Mouse (Mus musculus) hindbrain, embryonic 11.5 days (tissue): Measurements from ENCODE around the gene Fam228a. TPM values are rescaled to one million over a fixed set of nuclear protein-coding genes. Genes with fewer than 3 reads are reported as not detected.

Experiments
- ATAC-seq: fragments of 200-750 bp; cut with Nextera tagmentation; 2 replicates; pipeline ENCODE4 v1.8.0; 2017; ENCODE audit warnings: mild to moderate bottlenecking, moderate TSS enrichment, moderate library complexity; ENCODE audit not compliant: low FRiP score
- DNase-seq: peaks from one replicate; pipeline ENCODE4 v3.0.0-alpha.2; 2015; ENCODE audit warnings: low spot score
- H3K27ac ChIP-seq: fragments of 300-500 bp; sonication (generic); 2 replicates; pipeline ENCODE4 v1.5.1; 2014; ENCODE audit warnings: mild to moderate bottlenecking, low read depth, low read length
- H3K27me3 ChIP-seq: fragments of 300-500 bp; sonication (generic); 2 replicates; pipeline ENCODE4 v1.6.1; 2014; ENCODE audit warnings: mild to moderate bottlenecking, low read length, moderate library complexity, mixed read lengths; ENCODE audit not compliant: control insufficient read depth, insufficient read depth
- H3K36me3 ChIP-seq: fragments of 300-500 bp; sonication (generic); 2 replicates; pipeline ENCODE4 v1.6.1; 2014; ENCODE audit warnings: mild to moderate bottlenecking, low read length, moderate library complexity, mixed read lengths; ENCODE audit not compliant: control insufficient read depth, insufficient read depth
- H3K4me1 ChIP-seq: fragments of 300-500 bp; sonication (generic); replicated peaks from 2 replicates; pipeline ENCODE4 v1.6.1; 2014; ENCODE audit warnings: low read length, mixed read lengths; ENCODE audit not compliant: control insufficient read depth, insufficient read depth
- H3K4me2 ChIP-seq: fragments of 300-500 bp; sonication (generic); replicated peaks from 2 replicates; pipeline ENCODE4 v1.6.1; 2014; ENCODE audit warnings: mild to moderate bottlenecking, low read depth, low read length
- H3K4me3 ChIP-seq: fragments of 300-500 bp; sonication (generic); 2 replicates; pipeline ENCODE4 v1.5.1; 2014; ENCODE audit warnings: low read depth, low read length
- H3K9ac ChIP-seq: fragments of 300-500 bp; sonication (generic); 2 replicates; pipeline ENCODE4 v1.6.1; 2014; ENCODE audit warnings: low read depth, low read length
- H3K9me3 ChIP-seq: fragments of 300-500 bp; sonication (generic); 2 replicates; pipeline ENCODE4 v1.6.1; 2016; ENCODE audit warnings: low read length; ENCODE audit not compliant: control insufficient read depth
- WGBS: fragments of 180-500 bp; shearing (Covaris S2); extraction: QIAGEN DNeasy Blood & Tissue Kit; methylation state at CpG from one replicate; pipeline ENCODE4 v1.1.7; 2014; 5-methylcytosine and 5-hydroxymethylcytosine counted together
- polyA plus RNA-seq: library from polyadenylated mRNA; unstranded; fragments of >200 nt; fragmentation: Nextera tagmentation; extraction: Ambion mirVana; gene quantifications from 2 replicates; pipeline ENCODE4 v1.2.1, GENCODE M21; 2014

The Fam228a gene
- polyA plus RNA-seq, 1 experiment from 2014 or later, result 1.4 TPM

DNA sequence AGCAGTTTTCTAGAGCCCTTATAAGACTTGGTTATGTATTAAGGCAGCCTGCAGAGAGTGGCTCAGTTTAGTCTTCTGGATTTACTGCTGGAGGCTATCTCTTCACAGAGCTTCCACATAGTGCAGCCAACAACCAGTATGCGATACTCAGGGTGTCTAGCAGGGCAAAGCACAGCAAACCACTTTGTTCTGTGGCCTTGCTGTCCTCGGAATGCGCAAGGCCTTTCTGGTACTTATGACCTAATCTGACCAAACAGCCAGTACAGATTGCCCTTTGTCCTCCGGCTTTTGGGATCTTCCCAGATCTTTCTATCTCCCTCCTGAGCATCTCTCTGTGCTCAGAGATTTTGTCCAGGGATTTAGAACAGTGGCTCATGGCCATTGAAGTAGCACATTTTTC is 52.8 kb downstream of the Fam228a start:
- H3K27ac ChIP-seq, result no peak overlapping the region
- ATAC-seq (no peak), DNase-seq (no peak)
- no peaks in the 10 kb centered on the region for H3K9me3 ChIP-seq
- no peak overlapping the region for H3K4me3 ChIP-seq
- H3K4me1 ChIP-seq, result no peaks in the 10 kb centered on the region
- H3K4me2 ChIP-seq, result no peak overlapping the region
- H3K27me3 ChIP-seq, result no peaks in the 10 kb centered on the region
- H3K36me3 ChIP-seq, result no peaks in the 10 kb centered on the region
- 88% methylated on average over 4 of the region's 4 CpGs for WGBS
- H3K9ac ChIP-seq, result no peak overlapping the region

DNA sequence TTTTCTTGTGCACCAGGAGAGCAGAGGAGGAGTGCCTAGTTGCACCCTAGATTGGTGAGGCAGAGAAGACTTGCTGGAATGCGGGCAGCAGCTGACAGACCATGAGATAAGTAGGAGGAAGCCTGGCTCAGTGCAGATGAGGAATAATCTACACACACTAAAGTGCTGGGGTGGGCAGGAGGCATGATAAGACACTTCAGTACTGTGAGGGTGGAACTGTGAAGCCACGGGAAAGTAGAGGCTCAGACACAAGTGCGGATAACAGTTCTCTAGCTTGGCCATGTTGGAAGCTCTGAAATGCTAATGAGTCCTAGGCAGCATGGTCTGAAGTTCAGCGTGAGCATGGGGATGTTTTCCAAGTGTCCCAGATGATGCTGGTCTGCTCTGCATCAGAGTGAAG is 58.3 kb downstream of the Fam228a start:
- no peak overlapping the region for H3K27ac ChIP-seq
- H3K9me3 ChIP-seq, result no peaks in the 10 kb centered on the region
- no peaks in the 10 kb centered on the region for H3K27me3 ChIP-seq
- WGBS, result 80% methylated on average over 4 of the region's 4 CpGs
- H3K4me3 ChIP-seq, result no peak overlapping the region
- no peak for DNase-seq
- ATAC-seq, result no peak
- H3K36me3 ChIP-seq, result no peaks in the 10 kb centered on the region
- H3K9ac ChIP-seq, result no peak overlapping the region
- H3K4me2 ChIP-seq, result no peak overlapping the region
- H3K4me1 ChIP-seq, result no peaks in the 10 kb centered on the region

DNA sequence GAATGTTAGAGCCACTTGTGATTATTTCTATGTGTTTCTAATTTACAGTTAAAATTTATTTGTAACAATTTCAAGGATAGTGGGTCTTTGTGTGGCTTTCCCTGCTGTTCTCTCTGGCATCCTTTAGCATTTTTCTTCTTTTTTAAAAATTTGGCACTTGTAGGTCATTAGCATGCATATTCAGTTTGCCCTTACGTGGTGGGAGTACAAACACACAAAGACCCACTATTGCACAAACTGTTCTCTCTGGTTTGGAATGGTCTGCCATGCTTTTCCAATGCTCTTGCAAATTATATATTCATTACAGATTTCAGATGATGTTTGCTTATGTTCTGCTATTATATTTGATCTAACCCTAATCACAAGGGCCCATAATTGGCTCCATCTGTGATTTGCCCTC is 61.9 kb downstream of the Fam228a start:
- Histone ChIP-seq H3K27me3 (no peaks in the 10 kb centered on the region), H3K4me2 (no peak overlapping the region), H3K9ac (no peak overlapping the region), H3K4me1 (no peaks in the 10 kb centered on the region), H3K4me3 (no peak overlapping the region), H3K36me3 (no peaks in the 10 kb centered on the region), H3K27ac (no peak overlapping the region), H3K9me3 (no peaks in the 10 kb centered on the region)
- WGBS, result 97% methylated on average over 1 of the region's 1 CpGs
- ATAC-seq, result no peak
- DNase-seq, result no peak

DNA sequence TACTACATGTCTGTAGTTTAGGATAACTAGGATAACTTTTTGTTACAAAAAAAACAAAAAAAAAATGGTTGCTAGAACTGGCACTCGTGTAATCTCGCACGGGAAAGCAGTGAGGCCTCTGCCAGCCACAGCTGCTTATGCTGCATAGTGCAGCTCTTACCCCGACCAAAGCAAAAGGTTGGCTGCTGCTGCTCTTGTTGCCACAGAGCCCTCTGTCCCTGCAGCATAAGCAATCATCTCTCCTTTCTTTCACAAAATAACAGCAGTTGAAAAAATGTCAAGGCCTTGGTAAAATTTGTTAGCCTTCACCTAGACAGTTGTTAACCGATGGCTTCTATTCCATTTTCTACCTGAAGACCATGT is 72.6 kb downstream of the Fam228a start:
- H3K27ac ChIP-seq, result no peak overlapping the region
- H3K4me2 ChIP-seq, result no peak overlapping the region
- H3K4me1 ChIP-seq, result no peaks in the 10 kb centered on the region
- H3K27me3 ChIP-seq, result no peaks in the 10 kb centered on the region
- H3K9ac ChIP-seq, result no peak overlapping the region
- H3K9me3 ChIP-seq, result no peaks in the 10 kb centered on the region
- no peak overlapping the region for H3K4me3 ChIP-seq
- 83% methylated on average over 5 of the region's 5 CpGs for WGBS
- DNase-seq, result no peak
- ATAC-seq, result no peak
- no peaks in the 10 kb centered on the region for H3K36me3 ChIP-seq

DNA sequence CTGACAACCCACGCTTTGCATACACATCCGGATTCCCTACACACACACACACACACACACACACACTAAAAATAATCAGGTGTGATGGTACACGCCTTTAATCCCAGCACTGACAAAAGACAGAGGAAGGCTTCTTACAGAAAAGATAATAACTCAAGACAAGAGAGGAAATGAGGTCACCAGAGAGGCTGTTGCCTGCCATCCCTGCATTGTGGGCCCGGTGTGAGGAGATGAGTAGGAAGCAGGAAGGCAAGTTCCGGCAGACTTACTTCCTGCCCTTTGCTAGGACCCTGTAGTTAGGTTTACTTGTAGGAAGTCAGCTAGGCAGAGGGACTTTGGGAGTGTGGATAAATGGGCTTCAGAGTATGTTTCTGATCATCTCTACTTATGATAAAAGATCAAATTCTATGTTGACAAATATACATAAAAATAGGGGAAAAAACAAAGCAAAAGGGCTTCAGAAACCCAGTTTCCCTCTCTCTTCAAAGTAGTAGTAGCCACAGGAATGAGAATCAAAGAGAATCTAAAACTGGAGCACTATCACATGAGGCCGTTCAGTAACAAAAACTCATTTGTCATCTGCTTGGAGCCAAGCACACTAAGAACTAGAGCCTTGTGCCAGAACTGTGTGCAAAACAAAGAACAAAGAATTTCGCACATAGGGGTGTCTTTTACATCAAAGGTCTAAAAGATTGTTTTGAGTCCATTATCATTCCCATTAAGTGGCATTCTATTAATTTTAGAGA is 73.1 kb downstream of the Fam228a start:
- H3K9ac ChIP-seq, result no peak overlapping the region
- 83% methylated on average over 7 of the region's 7 CpGs for WGBS
- no peak for ATAC-seq
- H3K27ac ChIP-seq, result no peak overlapping the region
- H3K36me3 ChIP-seq, result no peaks in the 10 kb centered on the region
- no peak for DNase-seq
- H3K4me1 ChIP-seq, result no peaks in the 10 kb centered on the region
- H3K4me2 ChIP-seq, result no peak overlapping the region
- H3K4me3 ChIP-seq, result no peak overlapping the region
- H3K9me3 ChIP-seq, result no peaks in the 10 kb centered on the region
- H3K27me3 ChIP-seq, result no peaks in the 10 kb centered on the region

Other genes with a start within 250 kb of the Fam228a start
- gene Itsn2, start 145.8 kb downstream of the Fam228a start, polyA plus RNA-seq, result 19.3 and 20.6 TPM in 2 replicates
- not detected in 2 replicates for gene Gm3625, start 145.5 kb downstream of the Fam228a start, polyA plus RNA-seq
- gene Pfn4, start 30.6 kb upstream of the Fam228a start, polyA plus RNA-seq, result 5.3 and 8.4 TPM in 2 replicates
- 2.9 and 3.0 TPM in 2 replicates for gene Fam228b, start 30.8 kb upstream of the Fam228a start, polyA plus RNA-seq
- 354 and 386 TPM in 2 replicates for gene Sf3b6, start 79.1 kb upstream of the Fam228a start, polyA plus RNA-seq
- gene Fkbp1b, start 103.2 kb upstream of the Fam228a start, polyA plus RNA-seq, result 19.6 TPM in 2 replicates
- 15.8 and 18.5 TPM in 2 replicates for gene Wdcp, start 104.9 kb upstream of the Fam228a start, polyA plus RNA-seq
- gene Mfsd2b, start 135.9 kb upstream of the Fam228a start, polyA plus RNA-seq, result 4.6 and 4.8 TPM in 2 replicates
- gene Ubxn2a, start 169.3 kb upstream of the Fam228a start, polyA plus RNA-seq, result 27.0 and 27.8 TPM in 2 replicates
- gene Atad2b, start 178.9 kb upstream of the Fam228a start, polyA plus RNA-seq, result 23.4 and 25.2 TPM in 2 replicates